Mouse (Mus musculus) embryonic facial prominence, embryonic 10.5 days (tissue): ENCODE results near the gene Mks1. TPM values are rescaled to one million over a fixed set of nuclear protein-coding genes. Genes with fewer than 3 reads are reported as not detected.

Experiments used
- DNase-seq: peaks from one replicate; pipeline ENCODE4 v3.0.0-alpha.2; 2017; ENCODE audit warnings: low spot score
- H3K27ac ChIP-seq: fragments of 300-500 bp; sonication (generic); replicated peaks from 2 replicates; pipeline ENCODE4 v1.5.1; 2016; ENCODE audit warnings: mild to moderate bottlenecking
- H3K27me3 ChIP-seq: fragments of 300-500 bp; sonication (generic); replicated peaks from 2 replicates; pipeline ENCODE4 v1.6.1; 2016; ENCODE audit warnings: low read depth, mild to moderate bottlenecking; ENCODE audit not compliant: poor library complexity, severe bottlenecking
- H3K36me3 ChIP-seq: fragments of 300-500 bp; sonication (generic); replicated peaks from 2 replicates; pipeline ENCODE4 v1.6.1; 2016; ENCODE audit warnings: mild to moderate bottlenecking, moderate library complexity
- H3K4me1 ChIP-seq: fragments of 300-500 bp; sonication (generic); 2 replicates; pipeline ENCODE4 v1.6.1; 2016
- H3K4me3 ChIP-seq: fragments of 300-500 bp; sonication (generic); 2 replicates; pipeline ENCODE4 v1.5.1; 2016; ENCODE audit warnings: mild to moderate bottlenecking, moderate library complexity
- H3K9me3 ChIP-seq: fragments of 300-500 bp; sonication (generic); 2 replicates; pipeline ENCODE4 v1.6.1; 2016; ENCODE audit warnings: mild to moderate bottlenecking
- WGBS: fragments of 180-500 bp; shearing (Covaris S2); methylation state at CpG from one replicate; pipeline ENCODE4 v1.1.7; 2016; 5-methylcytosine and 5-hydroxymethylcytosine counted together
- polyA plus RNA-seq: library from polyadenylated mRNA; unstranded; fragments of >200 nt; fragmentation: Nextera tagmentation; extraction: Ambion mirVana; gene quantifications from 2 replicates; pipeline ENCODE4 v1.2.1, GENCODE M21; 2016

Gene Mks1
- polyA plus RNA-seq, 1 experiment from 2014 or later = 18.4 TPM

- Histone ChIP-seq H3K9me3 (no peaks in the 10 kb centered on the region), H3K4me1 (no peaks in the 10 kb centered on the region), H3K4me3 (no peak overlapping the region), H3K27ac (no peak overlapping the region), H3K36me3 (no peaks in the 10 kb centered on the region), H3K27me3 (no peaks in the 10 kb centered on the region)
- WGBS = 41% methylated on average over 5 of the region's 5 CpGs
- DNase-seq = peak; percentile 19
These were observed 30.5 kb downstream of the Mks1 start for GRCm38 (mm10) chr11:87883493-87883892.

GRCm38 (mm10) chr11:87884856-87885255, 31.8 kb downstream of the Mks1 start:
- Histone ChIP-seq H3K9me3 (no peaks in the 10 kb centered on the region), H3K27ac (no peak overlapping the region), H3K27me3 (no peaks in the 10 kb centered on the region), H3K4me1 (no peaks in the 10 kb centered on the region), H3K4me3 (no peak overlapping the region), H3K36me3 (no peaks in the 10 kb centered on the region)
- DNase-seq = no peak
- WGBS = 85% methylated on average over 5 of the region's 5 CpGs

- Histone ChIP-seq H3K27ac (no peak within 1 kb of the TSS), H3K36me3 (no peaks in the 10 kb centered on the region), H3K4me3 (no peak within 1 kb of the TSS), H3K27me3 (no peaks in the 10 kb centered on the region), H3K4me1 (no peaks in the 10 kb centered on the region), H3K9me3 (no peaks in the 10 kb centered on the region)
- 91% methylated on average over 6 of the region's 6 CpGs for WGBS
- DNase-seq = no peak
These were observed 39.2 kb downstream of the Mks1 start, which contains the start of gene Olfr462 for GRCm38 (mm10) chr11:87892168-87892567. TSS of gene Olfr462 (minus strand) at chr11:87892268.

GRCm38 (mm10) chr11:87897287-87897686, 44.3 kb downstream of the Mks1 start, which contains the start of gene Olfr463:
TSS of gene Olfr463 (minus strand) at chr11:87897387.
- DNase-seq = no peak
- 0 out of 2 replicates have a peak, but pooled peaks cover 3% of the 10 kb centered on the region for H3K27me3 ChIP-seq
- no peaks in the 10 kb centered on the region for H3K9me3 ChIP-seq
- H3K36me3 ChIP-seq = no peaks in the 10 kb centered on the region
- no peak within 1 kb of the TSS for H3K27ac ChIP-seq
- H3K4me1 ChIP-seq = no peaks in the 10 kb centered on the region
- H3K4me3 ChIP-seq = no peak within 1 kb of the TSS

GRCm38 (mm10) chr11:87904331-87904730, 51.3 kb downstream of the Mks1 start:
- Histone ChIP-seq H3K4me3 (no peak overlapping the region), H3K27ac (no peak overlapping the region), H3K4me1 (no peaks in the 10 kb centered on the region), H3K27me3 (no peaks in the 10 kb centered on the region), H3K9me3 (no peaks in the 10 kb centered on the region), H3K36me3 (no peaks in the 10 kb centered on the region)
- no peak for DNase-seq
- 78% methylated on average over 3 of the region's 3 CpGs for WGBS

Other genes starting within 250 kb of the Mks1 start
- 0.27 and 0.41 TPM in 2 replicates for gene Hsf5, start 236.1 kb upstream of the Mks1 start, polyA plus RNA-seq
- gene Rnf43, start 190.5 kb upstream of the Mks1 start, polyA plus RNA-seq = 3.2 and 3.3 TPM in 2 replicates
- gene Supt4a, start 115.7 kb upstream of the Mks1 start, polyA plus RNA-seq = 184 and 185 TPM in 2 replicates
- gene Tspoap1, start 92.7 kb upstream of the Mks1 start, polyA plus RNA-seq = 4.0 and 7.0 TPM in 2 replicates
- 5.2 and 6.3 TPM in 2 replicates for gene Mpo, start 59.6 kb upstream of the Mks1 start, polyA plus RNA-seq
- gene Lpo, start 24.9 kb upstream of the Mks1 start, polyA plus RNA-seq = 0.25 TPM in 2 replicates
- gene Epx, start 22.3 kb downstream of the Mks1 start, polyA plus RNA-seq = not detected in 2 replicates
- not detected in 2 replicates for gene Olfr462, start 39.1 kb downstream of the Mks1 start, polyA plus RNA-seq
- gene Olfr463, start 44.2 kb downstream of the Mks1 start, polyA plus RNA-seq = not detected in 2 replicates
- gene Olfr464, start 67.8 kb downstream of the Mks1 start, polyA plus RNA-seq = not detected in 2 replicates
- gene Dynll2, start 134.3 kb downstream of the Mks1 start, polyA plus RNA-seq = 27.0 and 28.2 TPM in 2 replicates
- gene Srsf1, start 194.2 kb downstream of the Mks1 start, polyA plus RNA-seq = 402 and 405 TPM in 2 replicates
- 59.4 and 60.0 TPM in 2 replicates for gene Vezf1, start 215.1 kb downstream of the Mks1 start, polyA plus RNA-seq
- 20.8 and 21.9 TPM in 2 replicates for gene Cuedc1, start 244.8 kb downstream of the Mks1 start, polyA plus RNA-seq